Mouse (Mus musculus) skeletal muscle tissue, adult 2 months (tissue): Measurements from ENCODE around the gene Rad51d.
"Not testable (repeated sequence)": the region's sequence is repeated elsewhere in the genome, so short reads cannot be mapped to it uniquely, and the experiment has no call there.

ENCODE experiments used
- DNase-seq: peaks from one replicate; pipeline ENCODE4 v3.0.0-alpha.2; 2012; ENCODE audit warnings: low read depth, low spot score

The Rad51d gene

GRCm38 (mm10) chr11:82856032-82856431 lies 34.4 kb downstream of the Rad51d start:
- no peak for DNase-seq

- DNase-seq, result no peak
Measured at GRCm38 (mm10) chr11:82855327-82855973, 35.0 kb downstream of the Rad51d start.

GRCm38 (mm10) chr11:82854111-82854510 lies 36.3 kb downstream of the Rad51d start:
- DNase-seq, result no peak

- no peak for DNase-seq
Measured at GRCm38 (mm10) chr11:82852958-82853357, 37.5 kb downstream of the Rad51d start.

GRCm38 (mm10) chr11:82852540-82852939 lies 37.9 kb downstream of the Rad51d start:
- DNase-seq, result no peak

GRCm38 (mm10) chr11:82852115-82852514 lies 38.3 kb downstream of the Rad51d start:
- DNase-seq, result no peak

GRCm38 (mm10) chr11:82850259-82850658 lies 40.2 kb downstream of the Rad51d start:
- DNase-seq, result no peak

GRCm38 (mm10) chr11:82847571-82848000 lies 42.8 kb downstream of the Rad51d start:
- DNase-seq, result no peak

- no peak for DNase-seq
Measured at GRCm38 (mm10) chr11:82846938-82847337, 43.5 kb downstream of the Rad51d start.

GRCm38 (mm10) chr11:82846079-82846436 lies 44.4 kb downstream of the Rad51d start:
- no peak for DNase-seq

- peak; percentile 84 for DNase-seq
Measured at GRCm38 (mm10) chr11:82845415-82846078, 44.9 kb downstream of the Rad51d start.

GRCm38 (mm10) chr11:82844771-82845414 lies 45.5 kb downstream of the Rad51d start:
- peak; percentile 51 for DNase-seq

GRCm38 (mm10) chr11:82838511-82838910 lies 51.9 kb downstream of the Rad51d start:
- no peak for DNase-seq

- DNase-seq, result no peak
Measured at GRCm38 (mm10) chr11:82837848-82838247, 52.6 kb downstream of the Rad51d start.

- no peak for DNase-seq
Measured at GRCm38 (mm10) chr11:82837192-82837591, 53.2 kb downstream of the Rad51d start.

- DNase-seq, result no peak
Measured at GRCm38 (mm10) chr11:82835616-82836432, 54.6 kb downstream of the Rad51d start.

GRCm38 (mm10) chr11:82834359-82834758 lies 56.1 kb downstream of the Rad51d start:
- not testable (repeated sequence) for DNase-seq

GRCm38 (mm10) chr11:82833929-82834328 lies 56.5 kb downstream of the Rad51d start:
- DNase-seq, result no peak

- DNase-seq, result not testable (repeated sequence)
Measured at GRCm38 (mm10) chr11:82832402-82832801, 58.0 kb downstream of the Rad51d start.

- no peak for DNase-seq
Measured at GRCm38 (mm10) chr11:82831008-82831893, 59.2 kb downstream of the Rad51d start.

- DNase-seq, result no peak
Measured at GRCm38 (mm10) chr11:82826818-82827217, 63.6 kb downstream of the Rad51d start.
